Mouse (Mus musculus): Measurements from ENCODE around the gene Bcl7a.

DNA sequence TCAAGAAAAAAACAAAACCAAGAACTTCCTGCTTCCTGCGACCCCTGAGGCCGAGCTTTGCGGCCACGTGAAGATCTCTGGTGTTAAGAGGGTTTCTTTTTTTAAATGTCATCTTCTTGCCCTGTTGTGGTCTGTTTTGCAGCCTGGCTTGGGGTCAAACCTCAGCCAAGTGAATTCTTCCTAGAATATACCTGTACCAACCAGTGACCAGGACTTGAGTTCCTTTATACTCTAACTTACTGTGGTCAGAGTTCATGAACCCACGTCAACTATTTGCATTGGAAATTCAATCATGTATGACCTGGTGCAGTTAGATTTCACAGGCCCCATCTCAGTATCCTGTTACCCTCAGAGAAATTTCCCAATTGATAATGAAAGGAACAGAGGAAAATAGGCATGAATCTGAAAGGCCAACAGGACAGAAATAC is 35.9 kb downstream of the Bcl7a start:
- TF ChIP-seq CTCF (IDR thresholded peaks at IDR 0.05; ENCODE audit: low read depth) (no peak), EP300 (IDR thresholded peaks at IDR 0.05; ENCODE audit: low read depth) (no peak)
